Mouse (Mus musculus) spleen, adult 2 months (tissue): Measurements from ENCODE around the gene Tomm40. TPM values are rescaled to one million over a fixed set of nuclear protein-coding genes. Genes with fewer than 3 reads are reported as not detected.

Source experiments
- DNase-seq, 2 experiments: peaks; one replicate each; pipeline versions ENCODE4 v3.0.0 to v3.0.0-alpha.2; 2012 to 2021; ENCODE audit warnings: low spot score in 2 of 2, low read depth in 1 of 2
- H3K27ac ChIP-seq: fragments of 200-500 bp; 2 replicates; pipeline ENCODE4 v1.5.1; 2012; ENCODE audit warnings: low read length, inconsistent platforms; ENCODE audit not compliant: insufficient read depth
- H3K27me3 ChIP-seq: fragments of 200-500 bp; 2 replicates; pipeline ENCODE4 v1.6.1; 2012; ENCODE audit warnings: mild to moderate bottlenecking, moderate library complexity, low read length, inconsistent platforms; ENCODE audit not compliant: control insufficient read depth, insufficient read depth
- H3K36me3 ChIP-seq: fragments of 200-500 bp; 2 replicates; pipeline ENCODE4 v1.6.1; 2012; ENCODE audit warnings: mild to moderate bottlenecking, low read length, inconsistent platforms; ENCODE audit not compliant: control insufficient read depth, insufficient read depth
- H3K4me1 ChIP-seq: fragments of 200-500 bp; 2 replicates; pipeline ENCODE4 v1.6.1; 2011; ENCODE audit warnings: inconsistent platforms; ENCODE audit not compliant: control insufficient read depth, insufficient read depth, insufficient read length
- H3K4me3 ChIP-seq: fragments of 200-500 bp; 2 replicates; pipeline ENCODE4 v1.5.1; 2011; ENCODE audit warnings: mild to moderate bottlenecking, inconsistent platforms; ENCODE audit not compliant: insufficient read depth, insufficient read length; ENCODE audit errors: extremely low read depth
- CTCF ChIP-seq: fragments of 200-500 bp; IDR thresholded peaks from 2 replicates; pipeline ENCODE4 v1.5.1; 2011; ENCODE audit warnings: mild to moderate bottlenecking, inconsistent platforms; ENCODE audit not compliant: insufficient read depth, insufficient read length, insufficient replicate concordance; ENCODE audit errors: extremely low read depth
- POLR2A ChIP-seq: fragments of 200-500 bp; IDR thresholded peaks from 2 replicates; pipeline ENCODE4 v1.6.1; 2011; ENCODE audit warnings: low read depth, low read length, inconsistent platforms
- WGBS: fragments of 180-500 bp; shearing (Covaris S2); methylation state at CpG from one replicate; pipeline ENCODE4 v1.1.7; 2018; 5-methylcytosine and 5-hydroxymethylcytosine counted together
- polyA plus RNA-seq: library from polyadenylated mRNA; depleted of rRNA; stranded (reverse); fragments of >200 nt; gene quantifications from 2 replicates; pipeline ENCODE4 v1.2.3, GENCODE M21; 2012

The Tomm40 gene
- polyA plus RNA-seq, 1 experiment = 51.1 TPM

- H3K4me3 ChIP-seq = no peak overlapping the region
- no peak overlapping the region for H3K27ac ChIP-seq
- no peaks in the 10 kb centered on the region for H3K27me3 ChIP-seq
- 87% methylated on average over 2 of the region's 2 CpGs for WGBS
- H3K36me3 ChIP-seq = no peaks in the 10 kb centered on the region
- H3K4me1 ChIP-seq = peaks cover 13% of the 10 kb centered on the region; the same call in 1 of the 2 replicates
- no peak for TF ChIP-seq POLR2A
- no peak for TF ChIP-seq CTCF
- DNase-seq = no peak
Measured at GRCm38 (mm10) chr7:19680702-19681101, 34.5 kb downstream of the Tomm40 start.

- Histone ChIP-seq H3K27me3 (no peaks in the 10 kb centered on the region), H3K4me1 (peaks cover 2% of the 10 kb centered on the region; the same call in 1 of the 2 replicates), H3K4me3 (no peak overlapping the region), H3K27ac (no peak overlapping the region), H3K36me3 (no peaks in the 10 kb centered on the region)
- WGBS = 92% methylated on average over 3 of the region's 3 CpGs
- no peak for TF ChIP-seq POLR2A
- no peak for TF ChIP-seq CTCF
- DNase-seq = no peak
Measured at GRCm38 (mm10) chr7:19678901-19679300, 36.3 kb downstream of the Tomm40 start.

GRCm38 (mm10) chr7:19677872-19678271 lies 37.4 kb downstream of the Tomm40 start, which contains the start of gene Apoc2:
Apoc2 (minus strand) TSS chr7:19677941.
- TF ChIP-seq CTCF (no peak), POLR2A (no peak)
- H3K36me3 ChIP-seq = no peaks in the 10 kb centered on the region
- no peak for DNase-seq
- no peaks in the 10 kb centered on the region for H3K27me3 ChIP-seq
- H3K4me1 ChIP-seq = no peaks in the 10 kb centered on the region; the same call in 1 of the 2 replicates
- H3K4me3 ChIP-seq = no peak within 1 kb of the TSS
- WGBS = 93% methylated on average over 8 of the region's 8 CpGs
- no peak within 1 kb of the TSS for H3K27ac ChIP-seq

DNA sequence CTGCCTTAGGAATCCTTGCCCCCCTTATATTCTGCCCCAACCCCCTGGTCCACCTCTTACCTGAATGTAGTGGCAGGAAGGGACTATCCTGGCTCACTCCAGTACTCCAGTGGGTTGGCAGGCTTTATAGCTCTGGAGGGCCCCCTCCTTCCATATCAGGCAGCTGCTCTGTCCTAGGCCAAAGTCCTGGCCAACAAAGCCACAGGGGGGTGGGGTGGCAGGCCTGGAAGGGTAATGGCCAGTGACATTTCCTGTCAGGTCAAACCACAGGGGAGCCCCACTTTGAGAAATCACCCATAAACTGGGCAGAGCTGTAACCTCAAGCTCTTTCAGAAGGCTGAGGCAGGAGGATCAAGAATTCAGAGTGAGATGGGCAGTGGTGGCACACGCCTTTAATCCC lies 38.6 kb downstream of the Tomm40 start:
- 86% methylated on average over 1 of the region's 1 CpGs for WGBS
- DNase-seq = no peak
- Histone ChIP-seq H3K27ac (no peak overlapping the region), H3K36me3 (no peaks in the 10 kb centered on the region), H3K4me3 (no peak overlapping the region), H3K4me1 (no peaks in the 10 kb centered on the region; the same call in 1 of the 2 replicates), H3K27me3 (no peaks in the 10 kb centered on the region)
- no peak for TF ChIP-seq CTCF

GRCm38 (mm10) chr7:19675824-19676223 lies 39.4 kb downstream of the Tomm40 start:
- 81% methylated on average over 10 of the region's 10 CpGs for WGBS
- no peak for TF ChIP-seq POLR2A
- TF ChIP-seq CTCF = no peak
- no peaks in the 10 kb centered on the region for H3K36me3 ChIP-seq
- H3K4me1 ChIP-seq = no peaks in the 10 kb centered on the region; the same call in 1 of the 2 replicates
- no peak overlapping the region for H3K27ac ChIP-seq
- H3K27me3 ChIP-seq = no peaks in the 10 kb centered on the region
- no peak overlapping the region for H3K4me3 ChIP-seq
- DNase-seq = no peak

DNA sequence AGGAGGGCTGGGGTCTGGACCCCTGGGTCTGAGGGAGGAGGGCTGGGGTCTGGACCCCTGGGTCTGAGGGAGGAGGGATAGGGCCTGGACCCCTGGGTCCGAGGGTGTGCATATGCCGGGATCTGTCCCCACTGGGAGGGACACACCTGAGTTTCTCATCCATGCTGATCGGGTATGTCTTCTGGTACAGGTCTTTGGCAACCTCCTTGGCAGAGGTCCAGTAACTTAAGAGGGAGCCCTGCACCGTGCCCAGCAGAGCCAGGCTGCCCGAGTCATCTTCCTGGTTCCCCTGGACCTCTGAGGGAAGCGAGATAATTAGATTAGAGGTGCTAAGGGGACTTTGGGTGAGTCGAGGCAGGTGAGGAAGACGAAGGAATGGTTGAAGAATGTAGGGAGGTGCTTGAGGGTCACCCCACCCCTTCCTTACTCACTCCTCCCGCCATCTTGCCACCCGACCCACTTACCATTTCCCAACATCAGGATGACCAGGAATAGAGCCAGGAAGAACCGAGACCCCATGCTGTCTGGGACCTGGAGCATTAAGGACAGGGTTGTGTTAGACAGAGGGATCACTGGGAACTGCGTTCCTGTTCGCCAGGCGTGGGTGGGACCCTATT lies 42.0 kb downstream of the Tomm40 start:
- DNase-seq = no peak
- TF ChIP-seq CTCF (no peak), POLR2A (no peak)
- H3K36me3 ChIP-seq = no peaks in the 10 kb centered on the region
- H3K27ac ChIP-seq = no peak overlapping the region
- H3K4me3 ChIP-seq = no peak overlapping the region
- no peaks in the 10 kb centered on the region for H3K27me3 ChIP-seq
- 59% methylated on average over 14 of the region's 14 CpGs for WGBS
- peaks cover 7% of the 10 kb centered on the region; the same call in 1 of the 2 replicates for H3K4me1 ChIP-seq

GRCm38 (mm10) chr7:19671511-19671910 lies 43.7 kb downstream of the Tomm40 start:
- WGBS = 84% methylated on average over 10 of the region's 10 CpGs
- Histone ChIP-seq H3K36me3 (no peaks in the 10 kb centered on the region), H3K27ac (no peak overlapping the region), H3K4me1 (peaks cover 7% of the 10 kb centered on the region; the same call in 1 of the 2 replicates), H3K27me3 (no peaks in the 10 kb centered on the region), H3K4me3 (no peak overlapping the region)
- TF ChIP-seq CTCF (no peak), POLR2A (no peak)
- no peak for DNase-seq
